Mouse (Mus musculus) heart, embryonic 11.5 days (tissue): ENCODE measurements around the gene Slc4a4. TPM values are rescaled to one million over a fixed set of nuclear protein-coding genes. Genes with fewer than 3 reads are reported as not detected.

Experiments
- ATAC-seq: fragments of 200-750 bp; cut with Nextera tagmentation; replicated peaks from 2 replicates; pipeline ENCODE4 v1.8.0; 2017; ENCODE audit warnings: moderate library complexity; ENCODE audit not compliant: insufficient number of reproducible peaks, low FRiP score, low TSS enrichment
- H3K27ac ChIP-seq: fragments of 300-500 bp; sonication (generic); 2 replicates; pipeline ENCODE4 v1.5.1; 2014; ENCODE audit warnings: mild to moderate bottlenecking, low read depth, low read length
- H3K27me3 ChIP-seq: fragments of 300-500 bp; sonication (generic); 2 replicates; pipeline ENCODE4 v1.6.1; 2014; ENCODE audit warnings: mild to moderate bottlenecking, low read length, mixed read lengths; ENCODE audit not compliant: control insufficient read depth, insufficient read depth
- H3K36me3 ChIP-seq: fragments of 300-500 bp; sonication (generic); 2 replicates; pipeline ENCODE4 v1.6.1; 2014; ENCODE audit warnings: mild to moderate bottlenecking, low read length, moderate library complexity, mixed read lengths; ENCODE audit not compliant: control insufficient read depth, insufficient read depth
- H3K4me1 ChIP-seq: fragments of 300-500 bp; sonication (generic); 2 replicates; pipeline ENCODE4 v1.6.1; 2014; ENCODE audit warnings: low read length; ENCODE audit not compliant: control insufficient read depth, insufficient read depth
- H3K4me2 ChIP-seq: fragments of 300-500 bp; sonication (generic); 2 replicates; pipeline ENCODE4 v1.6.1; 2014; ENCODE audit warnings: mild to moderate bottlenecking, moderate library complexity
- H3K4me3 ChIP-seq: fragments of 300-500 bp; sonication (generic); 2 replicates; pipeline ENCODE4 v1.5.1; 2014; ENCODE audit warnings: low read depth, low read length
- H3K9ac ChIP-seq: fragments of 300-500 bp; sonication (generic); 2 replicates; pipeline ENCODE4 v1.6.1; 2014; ENCODE audit warnings: mild to moderate bottlenecking, low read depth, low read length, moderate library complexity
- H3K9me3 ChIP-seq: fragments of 300-500 bp; sonication (generic); replicated peaks from 2 replicates; pipeline ENCODE4 v1.6.1; 2016; ENCODE audit warnings: low read length; ENCODE audit not compliant: control insufficient read depth
- WGBS: fragments of 180-500 bp; shearing (Covaris S2); extraction: QIAGEN DNeasy Blood & Tissue Kit; methylation state at CpG from one replicate; pipeline ENCODE4 v1.1.7; 2014; ENCODE audit not compliant: insufficient replicate concordance; 5-methylcytosine and 5-hydroxymethylcytosine counted together
- polyA plus RNA-seq: library from polyadenylated mRNA; unstranded; fragments of >200 nt; fragmentation: Nextera tagmentation; extraction: Ambion mirVana; gene quantifications from 2 replicates; pipeline ENCODE4 v1.2.1, GENCODE M21; 2014

The Slc4a4 gene
- polyA plus RNA-seq, 1 experiment from 2014 or later: 3.4 TPM

GRCm38 (mm10) chr5:88958966-88959365 is 72.3 kb downstream of the Slc4a4 start:
- Histone ChIP-seq H3K27me3 (no peaks in the 10 kb centered on the region), H3K4me2 (no peak overlapping the region), H3K27ac (no peak overlapping the region), H3K4me3 (no peak overlapping the region), H3K9ac (no peak overlapping the region), H3K36me3 (no peaks in the 10 kb centered on the region), H3K4me1 (peaks cover 2% of the 10 kb centered on the region; the same call in 1 of the 2 replicates), H3K9me3 (no peaks in the 10 kb centered on the region)
- ATAC-seq: no peak
- WGBS: 82% methylated on average over 5 of the region's 5 CpGs

GRCm38 (mm10) chr5:88959412-88959811 is 72.8 kb downstream of the Slc4a4 start:
- ATAC-seq: no peak
- WGBS: 80% methylated on average over 6 of the region's 6 CpGs
- no peaks in the 10 kb centered on the region for H3K27me3 ChIP-seq
- H3K9ac ChIP-seq: no peak overlapping the region
- H3K9me3 ChIP-seq: no peaks in the 10 kb centered on the region
- peaks cover 2% of the 10 kb centered on the region; the same call in 1 of the 2 replicates for H3K4me1 ChIP-seq
- H3K27ac ChIP-seq: no peak overlapping the region
- H3K4me3 ChIP-seq: no peak overlapping the region
- no peaks in the 10 kb centered on the region for H3K36me3 ChIP-seq
- no peak overlapping the region for H3K4me2 ChIP-seq

- Histone ChIP-seq H3K27ac (no peak overlapping the region), H3K9ac (no peak overlapping the region), H3K4me3 (no peak overlapping the region), H3K4me2 (no peak overlapping the region), H3K4me1 (peaks cover 2% of the 10 kb centered on the region; the same call in 1 of the 2 replicates), H3K9me3 (no peaks in the 10 kb centered on the region), H3K27me3 (no peaks in the 10 kb centered on the region), H3K36me3 (no peaks in the 10 kb centered on the region)
- no peak for ATAC-seq
- 62% methylated on average over 5 of the region's 5 CpGs for WGBS
Measured at GRCm38 (mm10) chr5:88960342-88961105, 73.9 kb downstream of the Slc4a4 start.

DNA sequence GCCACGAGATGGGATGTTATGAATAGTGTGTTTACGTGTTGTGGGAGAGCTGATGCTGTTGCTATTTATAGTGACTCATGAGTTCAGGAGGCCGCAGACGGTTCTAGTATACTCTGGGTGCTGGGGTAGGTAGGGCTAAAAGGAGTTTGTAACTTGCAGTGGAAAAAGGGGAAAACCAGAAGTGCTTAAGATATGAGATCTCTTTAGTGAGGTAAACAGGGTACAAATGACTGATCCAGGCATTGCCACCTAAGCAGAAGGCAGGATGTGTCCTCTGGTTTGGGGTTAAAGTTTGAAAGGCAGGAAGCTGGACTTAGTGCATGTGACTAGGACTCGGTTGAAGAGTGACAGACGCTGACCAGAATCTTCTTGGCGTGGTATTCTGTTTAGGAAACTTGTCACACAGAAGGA is 74.7 kb downstream of the Slc4a4 start:
- Histone ChIP-seq H3K9me3 (no peaks in the 10 kb centered on the region), H3K27ac (no peak overlapping the region), H3K36me3 (no peaks in the 10 kb centered on the region), H3K4me2 (no peak overlapping the region), H3K27me3 (no peaks in the 10 kb centered on the region), H3K4me3 (no peak overlapping the region), H3K4me1 (peaks cover 2% of the 10 kb centered on the region; the same call in 1 of the 2 replicates), H3K9ac (no peak overlapping the region)
- ATAC-seq: no peak
- WGBS: 24% methylated on average over 7 of the region's 7 CpGs

DNA sequence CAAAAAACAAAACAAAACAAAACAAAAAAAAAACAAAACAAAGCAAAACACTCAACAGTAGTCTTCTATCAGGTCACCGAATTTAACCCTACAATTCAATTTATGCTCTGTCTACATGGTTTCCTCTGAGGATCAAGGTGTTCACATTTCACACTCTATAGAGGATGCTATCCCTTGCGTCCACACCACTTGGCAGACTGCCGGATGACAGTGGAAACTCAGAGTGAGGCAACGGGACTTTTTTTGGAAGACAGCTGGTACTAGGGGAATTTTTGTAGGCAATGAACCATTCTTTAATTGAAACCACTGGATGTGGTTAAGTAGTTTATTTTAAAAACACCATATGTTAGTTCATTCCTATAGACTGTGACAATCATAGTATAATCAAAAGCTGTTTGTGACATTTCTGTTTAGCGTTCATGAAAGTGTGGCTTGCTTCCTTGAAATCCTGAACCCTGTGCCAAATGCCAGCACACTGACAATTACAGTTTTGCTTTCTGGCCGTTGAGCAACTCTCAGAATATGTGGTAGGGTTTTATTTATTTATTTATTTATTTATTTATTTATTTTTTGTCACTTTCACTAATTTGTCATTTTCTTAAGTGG is 78.2 kb downstream of the Slc4a4 start:
- no peak overlapping the region for H3K27ac ChIP-seq
- WGBS: 83% methylated on average over 6 of the region's 6 CpGs
- H3K27me3 ChIP-seq: no peaks in the 10 kb centered on the region
- ATAC-seq: no peak
- H3K4me2 ChIP-seq: no peak overlapping the region
- H3K4me3 ChIP-seq: no peak overlapping the region
- H3K36me3 ChIP-seq: no peaks in the 10 kb centered on the region
- no peak overlapping the region for H3K9ac ChIP-seq
- no peaks in the 10 kb centered on the region for H3K9me3 ChIP-seq
- peaks cover 6% of the 10 kb centered on the region for H3K4me1 ChIP-seq

DNA sequence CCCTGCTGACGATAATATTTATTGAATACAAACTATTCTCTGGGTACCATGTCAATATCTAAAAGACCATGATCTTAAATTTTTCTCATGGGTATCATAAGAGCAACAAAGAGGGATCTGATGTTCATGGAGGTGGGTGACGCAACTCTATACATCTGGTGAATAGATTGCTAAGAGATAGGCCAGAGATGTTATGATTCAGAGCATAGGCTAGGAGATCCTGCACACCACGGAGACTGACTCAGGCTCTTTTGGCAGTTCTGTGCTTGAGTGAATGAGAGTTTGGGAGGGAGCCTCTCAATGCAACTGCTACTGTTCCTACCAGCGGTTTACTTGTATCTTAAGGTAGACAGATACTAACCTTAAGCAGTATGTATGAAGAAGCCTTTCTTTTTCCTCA is 79.9 kb downstream of the Slc4a4 start:
- Histone ChIP-seq H3K27ac (no peak overlapping the region), H3K36me3 (no peaks in the 10 kb centered on the region), H3K9ac (no peak overlapping the region), H3K27me3 (no peaks in the 10 kb centered on the region), H3K9me3 (no peaks in the 10 kb centered on the region), H3K4me1 (peaks cover 4% of the 10 kb centered on the region; the same call in 1 of the 2 replicates), H3K4me2 (no peak overlapping the region), H3K4me3 (no peak overlapping the region)
- WGBS: 83% methylated on average over 4 of the region's 4 CpGs
- no peak for ATAC-seq

DNA sequence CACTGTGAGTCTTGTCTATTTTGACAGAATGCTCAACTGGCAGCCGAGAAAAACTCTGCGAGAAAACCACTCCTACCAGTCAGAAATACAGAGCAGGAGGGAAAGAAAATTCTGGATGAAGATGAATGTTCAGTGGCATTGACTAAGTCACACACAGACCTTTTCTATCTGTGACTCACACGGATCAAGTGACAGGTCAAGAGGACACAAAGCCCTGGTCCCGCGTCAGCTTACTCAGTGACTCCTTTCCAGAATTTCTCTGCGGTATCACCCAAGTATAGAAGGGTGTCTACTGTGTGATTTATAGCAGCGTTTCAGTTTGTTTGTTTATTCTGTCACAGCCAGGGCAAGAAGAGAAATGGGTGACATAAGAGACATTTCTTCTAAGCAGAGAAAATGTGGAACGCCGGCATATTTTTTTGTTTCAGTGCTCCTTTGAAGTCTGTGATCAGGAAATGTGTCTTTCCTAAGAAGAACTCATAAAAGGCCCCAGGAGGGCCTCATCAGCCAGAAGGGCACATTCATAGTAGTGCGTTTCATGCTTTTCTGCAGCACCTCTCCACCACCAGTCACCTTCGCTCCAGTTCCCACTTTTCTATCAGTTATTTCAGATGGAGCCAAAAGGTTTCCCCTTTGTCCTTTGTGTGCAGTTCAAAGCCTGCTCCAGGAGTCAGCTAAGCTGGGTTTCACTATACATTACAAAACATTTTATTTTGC is 82.5 kb downstream of the Slc4a4 start:
- H3K9me3 ChIP-seq: no peaks in the 10 kb centered on the region
- H3K4me3 ChIP-seq: no peak overlapping the region
- peaks cover 4% of the 10 kb centered on the region; the same call in 1 of the 2 replicates for H3K4me1 ChIP-seq
- H3K36me3 ChIP-seq: no peaks in the 10 kb centered on the region
- no peaks in the 10 kb centered on the region for H3K27me3 ChIP-seq
- no peak for ATAC-seq
- H3K27ac ChIP-seq: no peak overlapping the region
- no peak overlapping the region for H3K9ac ChIP-seq
- 39% methylated on average over 11 of the region's 11 CpGs for WGBS
- H3K4me2 ChIP-seq: no peak overlapping the region

- Histone ChIP-seq H3K4me2 (no peak overlapping the region), H3K27ac (no peak overlapping the region), H3K4me3 (no peak overlapping the region), H3K9me3 (no peaks in the 10 kb centered on the region), H3K27me3 (no peaks in the 10 kb centered on the region), H3K36me3 (no peaks in the 10 kb centered on the region), H3K4me1 (peaks cover 4% of the 10 kb centered on the region; the same call in 1 of the 2 replicates), H3K9ac (no peak overlapping the region)
- no peak for ATAC-seq
Measured at GRCm38 (mm10) chr5:88971554-88971953, 84.9 kb downstream of the Slc4a4 start.
